Mouse (Mus musculus) spleen, adult 2 months (tissue): Measurements from ENCODE around the gene Zfp507. TPM values are rescaled to one million over a fixed set of nuclear protein-coding genes. Genes with fewer than 3 reads are reported as not detected.
A peak's percentile ranks its signal among the peaks of the same experiment; 100 is the strongest.

Experiments used
- DNase-seq, 2 experiments: peaks; one replicate each; pipeline versions ENCODE4 v3.0.0 to v3.0.0-alpha.2; 2012 to 2021; ENCODE audit warnings: low spot score in 2 of 2, low read depth in 1 of 2
- H3K27ac ChIP-seq: fragments of 200-500 bp; 2 replicates; pipeline ENCODE4 v1.5.1; 2012; ENCODE audit warnings: low read length, inconsistent platforms; ENCODE audit not compliant: insufficient read depth
- H3K27me3 ChIP-seq: fragments of 200-500 bp; 2 replicates; pipeline ENCODE4 v1.6.1; 2012; ENCODE audit warnings: mild to moderate bottlenecking, moderate library complexity, low read length, inconsistent platforms; ENCODE audit not compliant: control insufficient read depth, insufficient read depth
- H3K36me3 ChIP-seq: fragments of 200-500 bp; 2 replicates; pipeline ENCODE4 v1.6.1; 2012; ENCODE audit warnings: mild to moderate bottlenecking, low read length, inconsistent platforms; ENCODE audit not compliant: control insufficient read depth, insufficient read depth
- H3K4me1 ChIP-seq: fragments of 200-500 bp; 2 replicates; pipeline ENCODE4 v1.6.1; 2011; ENCODE audit warnings: inconsistent platforms; ENCODE audit not compliant: control insufficient read depth, insufficient read depth, insufficient read length
- H3K4me3 ChIP-seq: fragments of 200-500 bp; 2 replicates; pipeline ENCODE4 v1.5.1; 2011; ENCODE audit warnings: mild to moderate bottlenecking, inconsistent platforms; ENCODE audit not compliant: insufficient read depth, insufficient read length; ENCODE audit errors: extremely low read depth
- CTCF ChIP-seq: fragments of 200-500 bp; IDR thresholded peaks from 2 replicates; pipeline ENCODE4 v1.5.1; 2011; ENCODE audit warnings: mild to moderate bottlenecking, inconsistent platforms; ENCODE audit not compliant: insufficient read depth, insufficient read length, insufficient replicate concordance; ENCODE audit errors: extremely low read depth
- POLR2A ChIP-seq: fragments of 200-500 bp; IDR thresholded peaks from 2 replicates; pipeline ENCODE4 v1.6.1; 2011; ENCODE audit warnings: low read depth, low read length, inconsistent platforms
- WGBS: fragments of 180-500 bp; shearing (Covaris S2); methylation state at CpG from one replicate; pipeline ENCODE4 v1.1.7; 2018; 5-methylcytosine and 5-hydroxymethylcytosine counted together
- polyA plus RNA-seq: library from polyadenylated mRNA; depleted of rRNA; stranded (reverse); fragments of >200 nt; gene quantifications from 2 replicates; pipeline ENCODE4 v1.2.3, GENCODE M21; 2012; rRNA removed

Gene Zfp507
- 5.0 and 6.4 TPM in 2 replicates for polyA plus RNA-seq

DNA sequence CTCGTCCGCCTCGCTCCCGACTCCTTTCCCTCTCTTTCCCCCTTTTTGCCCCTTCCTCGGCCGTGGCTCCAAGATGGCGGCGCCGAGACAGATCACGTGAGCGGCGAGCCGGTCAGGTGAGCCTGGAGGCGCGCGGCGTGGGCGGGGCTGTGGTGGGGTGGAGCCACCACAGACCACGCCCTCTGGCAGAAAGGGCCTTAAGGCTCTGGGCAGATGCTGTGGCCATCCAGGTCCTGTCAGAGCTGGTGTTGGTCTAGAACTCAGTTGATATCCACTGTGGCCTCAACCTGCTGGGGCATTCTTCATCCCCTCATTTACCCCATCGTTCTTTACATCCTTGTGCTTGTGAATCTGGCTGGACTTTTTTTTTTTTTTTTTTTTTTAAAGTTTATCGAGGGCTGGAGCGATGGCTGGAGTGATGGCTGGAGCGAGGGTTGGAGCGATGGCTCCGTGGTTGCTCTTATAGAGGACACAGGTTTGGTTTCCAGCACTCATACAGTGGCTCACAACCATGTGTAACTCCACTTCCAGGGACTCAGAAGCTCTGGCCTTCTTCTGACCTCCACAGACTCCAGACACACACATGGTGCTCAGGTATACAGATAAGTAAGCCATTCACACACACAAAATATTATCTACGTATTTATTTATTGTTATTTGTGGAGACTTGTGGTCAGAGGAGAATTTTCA, at the start of gene Zfp507:
Gene Zfp507 (minus strand): TSS at position 98 of the 690 bp plus-strand sequence.
- no peak for TF ChIP-seq POLR2A
- no peak for TF ChIP-seq CTCF
- Histone ChIP-seq H3K36me3 (peaks cover 13% of the 10 kb centered on the region), H3K4me3 (peak within 1 kb of the TSS; percentile 72), H3K4me1 (peaks cover 1% of the 10 kb centered on the region), H3K27me3 (no peaks in the 10 kb centered on the region), H3K27ac (peak within 1 kb of the TSS; percentile 76)
- peak; percentile 74 to 85 for DNase-seq
- WGBS, result 22% methylated on average over 26 of the region's 26 CpGs

- H3K27ac ChIP-seq, result no peak overlapping the region
- no peaks in the 10 kb centered on the region for H3K4me1 ChIP-seq
- WGBS, result 85% methylated on average over 5 of the region's 5 CpGs
- H3K36me3 ChIP-seq, result no peaks in the 10 kb centered on the region
- no peak for DNase-seq
- H3K4me3 ChIP-seq, result no peak overlapping the region
- no peaks in the 10 kb centered on the region for H3K27me3 ChIP-seq
- TF ChIP-seq POLR2A (no peak), CTCF (no peak)
These were observed 47.6 kb upstream of the Zfp507 start for GRCm38 (mm10) chr7:35850426-35850825.

GRCm38 (mm10) chr7:35848526-35848925, 45.7 kb upstream of the Zfp507 start:
- no peak overlapping the region for H3K27ac ChIP-seq
- H3K36me3 ChIP-seq, result no peaks in the 10 kb centered on the region
- H3K4me1 ChIP-seq, result no peaks in the 10 kb centered on the region
- no peak for TF ChIP-seq POLR2A
- TF ChIP-seq CTCF, result no peak
- WGBS, result 34% methylated on average over 14 of the region's 14 CpGs
- no peak overlapping the region for H3K4me3 ChIP-seq
- no peaks in the 10 kb centered on the region for H3K27me3 ChIP-seq
- no peak for DNase-seq

- no peak for DNase-seq
- no peaks in the 10 kb centered on the region for H3K4me1 ChIP-seq
- WGBS, result 12% methylated on average over 4 of the region's 4 CpGs
- H3K27me3 ChIP-seq, result no peaks in the 10 kb centered on the region
- no peaks in the 10 kb centered on the region for H3K36me3 ChIP-seq
- H3K27ac ChIP-seq, result no peak overlapping the region
- TF ChIP-seq CTCF (no peak), POLR2A (no peak)
- H3K4me3 ChIP-seq, result no peak overlapping the region
These were observed 37.7 kb upstream of the Zfp507 start for GRCm38 (mm10) chr7:35840504-35840903.

DNA sequence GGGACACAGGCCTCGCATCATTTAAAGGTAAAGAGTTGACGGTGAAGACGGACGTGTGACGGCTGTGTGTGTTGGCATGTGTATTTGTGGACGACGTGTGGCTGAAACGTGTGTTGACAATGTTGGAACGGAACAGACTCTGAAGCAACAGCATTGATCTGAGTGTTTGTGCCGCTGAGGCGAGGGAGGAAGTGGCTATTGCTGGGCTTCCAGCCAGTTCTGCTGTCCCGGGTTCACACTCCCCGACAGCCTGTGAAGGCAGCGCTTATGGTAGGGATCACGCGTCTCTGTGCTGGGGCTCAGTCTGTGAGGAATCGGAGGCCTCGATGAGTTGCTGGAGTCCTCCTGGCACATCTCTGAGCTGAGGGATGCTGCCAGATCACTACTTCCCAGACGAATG, 34.0 kb upstream of the Zfp507 start:
- 37% methylated on average over 19 of the region's 19 CpGs for WGBS
- Histone ChIP-seq H3K4me1 (no peaks in the 10 kb centered on the region), H3K27me3 (no peaks in the 10 kb centered on the region), H3K36me3 (no peaks in the 10 kb centered on the region), H3K27ac (no peak overlapping the region), H3K4me3 (no peak overlapping the region)
- TF ChIP-seq POLR2A, result no peak
- TF ChIP-seq CTCF, result no peak
- no peak for DNase-seq

DNA sequence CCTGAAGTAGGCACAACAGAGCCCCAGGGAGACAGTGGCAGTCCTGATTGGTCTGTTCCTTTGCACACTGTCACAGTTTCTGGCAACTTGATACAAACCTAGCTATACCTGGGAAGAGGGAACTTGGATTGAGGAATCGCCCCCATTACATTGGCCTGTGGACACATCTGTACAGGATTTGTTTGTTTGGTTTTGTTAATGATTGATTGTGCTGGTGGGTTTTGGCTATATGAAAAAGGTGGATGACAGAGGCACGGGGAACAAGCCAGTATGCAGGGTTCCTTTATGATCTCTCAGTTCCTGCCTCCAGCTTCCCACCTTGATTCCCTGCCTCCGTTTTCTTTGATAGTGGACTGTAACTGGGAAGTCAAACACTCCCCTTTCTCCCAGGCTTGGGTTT, 33.6 kb upstream of the Zfp507 start:
- DNase-seq, result no peak
- TF ChIP-seq CTCF (no peak), POLR2A (no peak)
- Histone ChIP-seq H3K27me3 (no peaks in the 10 kb centered on the region), H3K4me3 (no peak overlapping the region), H3K36me3 (no peaks in the 10 kb centered on the region), H3K27ac (no peak overlapping the region), H3K4me1 (no peaks in the 10 kb centered on the region)
- WGBS, result 80% methylated on average over 3 of the region's 3 CpGs

DNA sequence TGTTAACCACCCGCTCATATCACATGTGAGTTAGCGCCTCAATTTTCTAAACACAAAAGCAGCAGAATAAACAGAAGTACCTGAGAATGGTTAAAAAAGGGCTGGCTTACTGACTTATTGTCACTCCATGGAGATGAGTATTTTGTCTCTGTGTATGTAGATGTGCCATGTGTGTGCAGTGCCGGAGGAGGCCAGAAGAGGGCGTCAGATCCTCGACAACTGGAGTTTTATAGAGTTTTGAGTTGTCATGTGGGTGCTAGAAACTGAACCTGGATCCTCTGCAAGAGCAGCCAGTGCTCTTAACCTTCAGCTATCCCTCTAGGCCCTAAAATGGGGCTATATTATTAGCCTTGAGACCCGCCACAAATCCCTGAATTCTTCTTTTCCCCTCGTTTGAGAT, 27.3 kb upstream of the Zfp507 start:
- WGBS, result 89% methylated on average over 7 of the region's 7 CpGs
- H3K4me1 ChIP-seq, result no peaks in the 10 kb centered on the region
- DNase-seq, result no peak
- TF ChIP-seq CTCF (no peak), POLR2A (no peak)
- H3K27me3 ChIP-seq, result no peaks in the 10 kb centered on the region
- no peaks in the 10 kb centered on the region for H3K36me3 ChIP-seq
- H3K4me3 ChIP-seq, result no peak overlapping the region
- H3K27ac ChIP-seq, result no peak overlapping the region
